Mouse (Mus musculus) forebrain, embryonic 16.5 days (tissue): ENCODE results near the gene Fstl4. TPM values are rescaled to one million over a fixed set of nuclear protein-coding genes. Genes with fewer than 3 reads are reported as not detected.
A peak's percentile ranks its signal among the peaks of the same experiment; 100 is the strongest.

ENCODE experiments used
- ATAC-seq: fragments of 200-750 bp; cut with Nextera tagmentation; 2 replicates; pipeline ENCODE4 v1.8.0; 2017; ENCODE audit warnings: mild to moderate bottlenecking, moderate library complexity
- H3K27ac ChIP-seq: fragments of 300-500 bp; sonication (generic); 2 replicates; pipeline ENCODE4 v1.5.1; 2014; ENCODE audit warnings: low read length, control low read depth
- H3K27me3 ChIP-seq: fragments of 300-500 bp; sonication (generic); replicated peaks from 2 replicates; pipeline ENCODE4 v1.6.1; 2014; ENCODE audit warnings: low read length; ENCODE audit not compliant: control insufficient read depth, insufficient read depth
- H3K36me3 ChIP-seq: fragments of 300-500 bp; sonication (generic); 2 replicates; pipeline ENCODE4 v1.6.1; 2014; ENCODE audit not compliant: control insufficient read depth, insufficient read depth
- H3K4me1 ChIP-seq: fragments of 300-500 bp; sonication (generic); replicated peaks from 2 replicates; pipeline ENCODE4 v1.6.1; 2014; ENCODE audit warnings: low read length; ENCODE audit not compliant: control insufficient read depth, insufficient read depth
- H3K4me2 ChIP-seq: fragments of 300-500 bp; sonication (generic); 2 replicates; pipeline ENCODE4 v1.6.1; 2014; ENCODE audit warnings: mild to moderate bottlenecking, low read length, control low read depth
- H3K4me3 ChIP-seq: fragments of 300-500 bp; sonication (generic); replicated peaks from 2 replicates; pipeline ENCODE4 v1.5.1; 2014; ENCODE audit warnings: mild to moderate bottlenecking, low read length, control low read depth
- H3K9ac ChIP-seq: fragments of 300-500 bp; sonication (generic); replicated peaks from 2 replicates; pipeline ENCODE4 v1.6.1; 2014; ENCODE audit warnings: low read depth, low read length, control low read depth
- H3K9me3 ChIP-seq: fragments of 300-500 bp; sonication (generic); 2 replicates; pipeline ENCODE4 v1.6.1; 2016; ENCODE audit warnings: low read length; ENCODE audit not compliant: control insufficient read depth
- WGBS: fragments of 180-500 bp; shearing (Covaris S2); extraction: QIAGEN DNeasy Blood & Tissue Kit; methylation state at CpG from one replicate; pipeline ENCODE4 v1.1.7; 2014; 5-methylcytosine and 5-hydroxymethylcytosine counted together
- polyA plus RNA-seq: library from polyadenylated mRNA; unstranded; fragments of >200 nt; fragmentation: Nextera tagmentation; extraction: Ambion mirVana; gene quantifications from 2 replicates; pipeline ENCODE4 v1.2.1, GENCODE M21; 2015

Fstl4 gene
- polyA plus RNA-seq, 1 experiment from 2014 or later: 6.4 TPM

- Histone ChIP-seq H3K27ac (no peak overlapping the region), H3K4me3 (no peak overlapping the region), H3K9ac (no peak overlapping the region), H3K4me1 (peaks cover 5% of the 10 kb centered on the region; the same call in 1 of the 2 replicates), H3K36me3 (no peaks in the 10 kb centered on the region), H3K9me3 (no peaks in the 10 kb centered on the region), H3K4me2 (no peak overlapping the region), H3K27me3 (no peaks in the 10 kb centered on the region)
- ATAC-seq: no peak
- WGBS: 89% methylated on average over 2 of the region's 2 CpGs
Measured at GRCm38 (mm10) chr11:53116356-53116755, 351.9 kb downstream of the Fstl4 start.

- H3K4me1 ChIP-seq: peaks cover 5% of the 10 kb centered on the region; the same call in 1 of the 2 replicates
- no peaks in the 10 kb centered on the region for H3K36me3 ChIP-seq
- no peak overlapping the region for H3K27ac ChIP-seq
- WGBS: 58% methylated on average over 11 of the region's 11 CpGs
- no peak overlapping the region for H3K4me3 ChIP-seq
- H3K9ac ChIP-seq: no peak overlapping the region
- peak; percentile 36; the same call in 1 of the 2 replicates for ATAC-seq
- no peak overlapping the region for H3K4me2 ChIP-seq
- H3K27me3 ChIP-seq: no peaks in the 10 kb centered on the region
- no peaks in the 10 kb centered on the region for H3K9me3 ChIP-seq
Measured at GRCm38 (mm10) chr11:53118226-53118965, 354.0 kb downstream of the Fstl4 start.

DNA sequence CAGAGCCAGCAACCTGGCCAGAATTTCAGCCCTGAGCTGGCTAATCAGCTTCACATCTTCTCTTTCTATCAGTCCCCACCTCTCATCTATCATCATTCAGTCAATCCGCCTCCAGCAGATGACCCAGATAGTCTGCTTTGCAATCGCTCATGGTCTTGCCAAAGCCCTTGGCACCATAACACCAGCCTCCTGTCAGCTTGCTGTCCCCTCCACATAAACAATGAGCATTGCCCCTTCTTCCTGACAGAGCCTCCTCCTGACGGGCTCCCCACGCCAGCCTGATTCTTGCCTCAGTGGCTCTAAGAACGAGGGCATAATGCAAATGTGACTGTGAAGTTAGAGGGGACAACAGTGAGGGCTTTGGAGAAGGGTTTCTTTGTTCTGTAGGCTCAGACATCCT, 355.5 kb downstream of the Fstl4 start:
- ATAC-seq: no peak

DNA sequence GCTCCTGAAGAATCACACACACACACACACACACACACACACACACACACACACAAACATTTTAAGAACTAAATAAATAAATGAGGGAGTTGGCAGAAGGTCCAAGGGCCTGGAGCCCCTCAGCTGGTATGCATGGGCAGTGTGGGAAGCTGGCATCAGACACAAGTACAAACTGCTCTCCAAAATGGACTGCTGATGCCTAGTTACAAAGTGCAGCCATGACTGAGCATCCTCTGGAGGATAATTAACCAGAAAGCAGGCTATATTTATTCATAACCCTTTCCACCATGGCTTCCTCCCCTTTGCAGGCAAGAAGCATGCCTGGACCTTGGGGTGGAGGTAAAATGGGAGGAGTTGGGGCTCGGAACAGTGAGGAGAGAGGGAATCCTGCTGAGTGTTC, 356.8 kb downstream of the Fstl4 start:
- no peaks in the 10 kb centered on the region for H3K36me3 ChIP-seq
- no peaks in the 10 kb centered on the region for H3K27me3 ChIP-seq
- no peak overlapping the region for H3K4me3 ChIP-seq
- H3K9ac ChIP-seq: no peak overlapping the region
- H3K27ac ChIP-seq: no peak overlapping the region
- peaks cover 10% of the 10 kb centered on the region; the same call in 1 of the 2 replicates for H3K4me1 ChIP-seq
- no peak overlapping the region for H3K4me2 ChIP-seq
- H3K9me3 ChIP-seq: no peaks in the 10 kb centered on the region
- 41% methylated on average over 1 of the region's 1 CpGs for WGBS
- ATAC-seq: no peak

More for the DNA sequence above, 355.5 kb downstream of the Fstl4 start:
- WGBS: 57% methylated on average over 5 of the region's 5 CpGs
- no peaks in the 10 kb centered on the region for H3K27me3 ChIP-seq
- no peak overlapping the region for H3K4me2 ChIP-seq
- H3K9me3 ChIP-seq: no peaks in the 10 kb centered on the region
- H3K4me3 ChIP-seq: no peak overlapping the region
- no peaks in the 10 kb centered on the region for H3K36me3 ChIP-seq
- H3K27ac ChIP-seq: no peak overlapping the region
- H3K4me1 ChIP-seq: peaks cover 6% of the 10 kb centered on the region; the same call in 1 of the 2 replicates
- no peak overlapping the region for H3K9ac ChIP-seq

GRCm38 (mm10) chr11:53124799-53125198, 360.4 kb downstream of the Fstl4 start:
- no peaks in the 10 kb centered on the region for H3K36me3 ChIP-seq
- 0 out of 2 replicates have a peak, but pooled peaks cover 5% of the 10 kb centered on the region for H3K4me1 ChIP-seq
- no peak for ATAC-seq
- WGBS: 60% methylated on average over 2 of the region's 2 CpGs
- no peak overlapping the region for H3K27ac ChIP-seq
- H3K4me2 ChIP-seq: no peak overlapping the region
- no peaks in the 10 kb centered on the region for H3K27me3 ChIP-seq
- no peak overlapping the region for H3K4me3 ChIP-seq
- no peaks in the 10 kb centered on the region for H3K9me3 ChIP-seq
- H3K9ac ChIP-seq: no peak overlapping the region

- Histone ChIP-seq H3K4me1 (0 out of 2 replicates have a peak, but pooled peaks cover 5% of the 10 kb centered on the region), H3K27ac (no peak overlapping the region), H3K9me3 (no peaks in the 10 kb centered on the region), H3K27me3 (no peaks in the 10 kb centered on the region), H3K4me2 (no peak overlapping the region), H3K9ac (no peak overlapping the region), H3K4me3 (no peak overlapping the region), H3K36me3 (no peaks in the 10 kb centered on the region)
- 61% methylated on average over 6 of the region's 6 CpGs for WGBS
- ATAC-seq: no peak
Measured at GRCm38 (mm10) chr11:53126660-53127059, 362.2 kb downstream of the Fstl4 start.

DNA sequence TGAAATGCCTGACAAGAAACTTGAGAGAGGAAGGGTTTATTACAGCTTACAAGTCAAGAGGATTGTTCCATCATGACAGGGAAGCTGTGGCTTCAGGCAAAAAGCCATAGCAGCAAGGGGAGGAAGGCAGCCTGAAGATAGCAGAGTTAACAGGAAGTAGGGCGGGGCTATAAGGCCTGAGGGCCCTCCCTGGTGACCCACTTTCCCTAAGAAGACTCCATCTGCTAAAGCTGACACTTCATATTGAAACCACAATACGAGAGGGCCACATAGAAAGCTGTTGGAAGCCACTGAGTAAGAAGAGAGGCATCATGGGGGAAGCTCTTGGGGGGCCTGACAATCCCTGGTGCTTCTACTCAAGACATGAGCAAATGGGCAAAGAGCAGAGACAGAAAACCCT, 364.2 kb downstream of the Fstl4 start:
- no peak overlapping the region for H3K9ac ChIP-seq
- no peak overlapping the region for H3K4me2 ChIP-seq
- no peak overlapping the region for H3K27ac ChIP-seq
- peaks cover 14% of the 10 kb centered on the region for H3K4me1 ChIP-seq
- no peaks in the 10 kb centered on the region for H3K36me3 ChIP-seq
- no peak overlapping the region for H3K4me3 ChIP-seq
- no peaks in the 10 kb centered on the region for H3K9me3 ChIP-seq
- H3K27me3 ChIP-seq: no peaks in the 10 kb centered on the region
- no peak for ATAC-seq
- 85% methylated on average over 2 of the region's 2 CpGs for WGBS

DNA sequence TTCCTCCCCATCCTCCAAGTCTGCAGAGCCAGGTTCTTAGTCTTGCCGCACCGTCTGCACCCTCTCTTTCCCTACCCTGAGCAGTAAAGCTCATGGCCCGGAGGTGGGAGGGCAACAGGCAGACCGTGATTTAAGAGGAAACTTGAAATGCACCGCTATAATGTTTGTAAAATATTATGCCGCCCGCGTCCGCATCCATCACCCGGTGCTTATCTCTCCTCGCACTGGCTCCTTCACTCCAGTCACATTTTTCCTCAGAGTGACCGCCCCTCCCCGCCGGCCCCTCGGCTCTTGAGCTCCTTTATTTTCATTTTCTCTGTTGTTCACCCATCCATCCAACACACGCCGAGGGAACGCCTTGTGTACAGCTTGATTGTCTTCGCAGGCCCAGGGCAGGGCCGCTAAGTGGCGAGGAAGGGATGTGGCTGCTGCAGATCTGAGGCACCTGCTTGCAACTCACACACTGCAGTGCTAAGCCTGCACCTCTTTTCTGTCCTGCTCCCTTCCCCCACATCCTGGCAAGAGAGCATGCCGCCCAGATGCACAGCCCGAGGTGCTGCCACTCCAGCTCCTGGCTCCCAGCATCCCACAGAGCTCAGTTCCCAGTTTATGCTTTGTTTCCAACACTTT, 368.1 kb downstream of the Fstl4 start:
- no peaks in the 10 kb centered on the region for H3K9me3 ChIP-seq
- H3K36me3 ChIP-seq: no peaks in the 10 kb centered on the region
- no peak overlapping the region for H3K27ac ChIP-seq
- ATAC-seq: peak; percentile 73
- 16% methylated on average over 23 of the region's 23 CpGs for WGBS
- H3K27me3 ChIP-seq: no peaks in the 10 kb centered on the region
- H3K9ac ChIP-seq: peak overlapping the region; percentile 1; the same call in 1 of the 2 replicates
- H3K4me2 ChIP-seq: peak overlapping the region; percentile 42
- H3K4me1 ChIP-seq: peaks cover 9% of the 10 kb centered on the region
- H3K4me3 ChIP-seq: 0 out of 2 replicates have a peak overlapping the region, but pooled peaks have one; percentile 1

GRCm38 (mm10) chr11:53136371-53136770, 371.9 kb downstream of the Fstl4 start:
- H3K4me1 ChIP-seq: peaks cover 12% of the 10 kb centered on the region
- no peaks in the 10 kb centered on the region for H3K27me3 ChIP-seq
- H3K36me3 ChIP-seq: no peaks in the 10 kb centered on the region
- H3K9me3 ChIP-seq: no peaks in the 10 kb centered on the region
- ATAC-seq: no peak
- H3K9ac ChIP-seq: no peak overlapping the region
- 44% methylated on average over 11 of the region's 11 CpGs for WGBS
- H3K4me3 ChIP-seq: no peak overlapping the region
- H3K4me2 ChIP-seq: no peak overlapping the region
- H3K27ac ChIP-seq: no peak overlapping the region
